Mouse (Mus musculus) splenic B cell, adult 2 months (primary cell): ENCODE data around the gene Sdc4.
A peak's percentile ranks its signal among the peaks of the same experiment; 100 is the strongest.

Experiments
- DNase-seq: peaks from one replicate; pipeline ENCODE4 v3.0.0-alpha.2; 2011; ENCODE audit warnings: low read depth, low spot score
- H3K27me3 ChIP-seq: 2 replicates; pipeline ENCODE4 v1.6.1; 2012; ENCODE audit warnings: mild to moderate bottlenecking, low read length, moderate library complexity, mixed read lengths; ENCODE audit not compliant: control insufficient read depth, poor library complexity, insufficient read depth, severe bottlenecking
- H3K36me3 ChIP-seq: 2 replicates; pipeline ENCODE4 v1.6.1; 2012; ENCODE audit warnings: mild to moderate bottlenecking, low read length, moderate library complexity, mixed read lengths; ENCODE audit not compliant: control insufficient read depth, poor library complexity, insufficient read depth, severe bottlenecking

Gene Sdc4

GRCm38 (mm10) chr2:164441731-164442130, 2.0 kb downstream of the Sdc4 start:
- H3K36me3 ChIP-seq = no peaks in the 10 kb centered on the region
- no peaks in the 10 kb centered on the region for H3K27me3 ChIP-seq
- no peak for DNase-seq

- no peaks in the 10 kb centered on the region for H3K36me3 ChIP-seq
- peak; percentile 87 for DNase-seq
- no peaks in the 10 kb centered on the region for H3K27me3 ChIP-seq
These were observed 2.5 kb downstream of the Sdc4 start for GRCm38 (mm10) chr2:164441155-164441554.

- no peak for DNase-seq
- Histone ChIP-seq H3K27me3 (no peaks in the 10 kb centered on the region), H3K36me3 (no peaks in the 10 kb centered on the region)
These were observed 3.4 kb downstream of the Sdc4 start for GRCm38 (mm10) chr2:164440314-164440713.

- no peaks in the 10 kb centered on the region for H3K27me3 ChIP-seq
- DNase-seq = no peak
- H3K36me3 ChIP-seq = no peaks in the 10 kb centered on the region
These were observed 4.7 kb downstream of the Sdc4 start for GRCm38 (mm10) chr2:164439001-164439421.

- no peak for DNase-seq
- Histone ChIP-seq H3K27me3 (no peaks in the 10 kb centered on the region), H3K36me3 (no peaks in the 10 kb centered on the region)
These were observed 5.4 kb downstream of the Sdc4 start for GRCm38 (mm10) chr2:164438257-164438656.

- H3K36me3 ChIP-seq = no peaks in the 10 kb centered on the region
- no peaks in the 10 kb centered on the region for H3K27me3 ChIP-seq
- no peak for DNase-seq
These were observed 6.0 kb downstream of the Sdc4 start for GRCm38 (mm10) chr2:164437710-164438109.

- no peak for DNase-seq
These were observed 6.7 kb downstream of the Sdc4 start for GRCm38 (mm10) chr2:164436961-164437360.

GRCm38 (mm10) chr2:164436215-164436913, 7.3 kb downstream of the Sdc4 start:
- Histone ChIP-seq H3K27me3 (no peaks in the 10 kb centered on the region), H3K36me3 (no peaks in the 10 kb centered on the region)
- no peak for DNase-seq

More at GRCm38 (mm10) chr2:164436961-164437360, 6.7 kb downstream of the Sdc4 start:
- H3K27me3 ChIP-seq = no peaks in the 10 kb centered on the region
- no peaks in the 10 kb centered on the region for H3K36me3 ChIP-seq

- Histone ChIP-seq H3K36me3 (peaks cover 3% of the 10 kb centered on the region; the same call in 1 of the 2 replicates), H3K27me3 (no peaks in the 10 kb centered on the region)
- DNase-seq = peak; percentile 58
These were observed 8.2 kb downstream of the Sdc4 start for GRCm38 (mm10) chr2:164435216-164436090.

GRCm38 (mm10) chr2:164434681-164435080, 9.0 kb downstream of the Sdc4 start:
- DNase-seq = no peak
- peaks cover 3% of the 10 kb centered on the region; the same call in 1 of the 2 replicates for H3K36me3 ChIP-seq
- H3K27me3 ChIP-seq = no peaks in the 10 kb centered on the region

GRCm38 (mm10) chr2:164433278-164433895, 10.3 kb downstream of the Sdc4 start:
- no peak for DNase-seq
- H3K27me3 ChIP-seq = no peaks in the 10 kb centered on the region
- peaks cover 12% of the 10 kb centered on the region for H3K36me3 ChIP-seq

GRCm38 (mm10) chr2:164432541-164433191, 11.0 kb downstream of the Sdc4 start:
- no peaks in the 10 kb centered on the region for H3K27me3 ChIP-seq
- H3K36me3 ChIP-seq = peaks cover 15% of the 10 kb centered on the region
- no peak for DNase-seq

GRCm38 (mm10) chr2:164431676-164432465, 11.8 kb downstream of the Sdc4 start:
- no peak for DNase-seq
- Histone ChIP-seq H3K27me3 (no peaks in the 10 kb centered on the region), H3K36me3 (peaks cover 15% of the 10 kb centered on the region)

- H3K27me3 ChIP-seq = no peaks in the 10 kb centered on the region
- DNase-seq = no peak
- peaks cover 20% of the 10 kb centered on the region for H3K36me3 ChIP-seq
These were observed 13.0 kb downstream of the Sdc4 start for GRCm38 (mm10) chr2:164430697-164431096.
